Mouse (Mus musculus): ENCODE data around the gene Hsd3b1.
"Not testable (repeated sequence)": the region's sequence is repeated elsewhere in the genome, so short reads cannot be mapped to it uniquely, and the experiment has no call there.

Hsd3b1 gene

GRCm38 (mm10) chr3:98859576-98859975 is at the start of gene Hsd3b1:
Gene Hsd3b1 (minus strand): TSS chr3:98859794.
- in situ Hi-C loops (cut with MboI; ENCODE audit: unreplicated experiment in 2 of 2), result no loop called here

DNA sequence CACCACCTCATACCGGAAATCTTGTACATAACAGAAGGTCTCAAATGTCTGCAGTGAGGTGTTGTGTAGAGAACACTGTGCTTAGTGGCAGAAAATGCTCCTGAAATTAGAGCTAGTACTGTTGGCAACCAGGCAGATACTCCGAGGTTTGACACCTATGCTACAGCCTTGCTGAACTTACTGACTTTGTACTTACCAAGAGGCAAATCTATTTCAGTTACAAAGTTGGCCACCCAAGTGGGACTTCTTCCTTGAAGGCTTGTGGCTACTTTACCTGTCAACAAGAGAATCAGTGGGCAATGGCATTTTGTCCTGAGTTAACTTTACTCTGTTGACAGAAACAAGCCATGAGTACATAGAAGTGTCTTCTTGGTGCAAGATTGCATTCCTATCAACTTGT is 38.0 kb upstream of the Hsd3b1 start:
- in situ Hi-C loops (cut with MboI; ENCODE audit: unreplicated experiment in 2 of 2), result loop anchor here in 1 of 2 experiments (10.0 kb wide), 1 partner anchor 1037 kb away; no protein-coding TSS in a partner anchor

DNA sequence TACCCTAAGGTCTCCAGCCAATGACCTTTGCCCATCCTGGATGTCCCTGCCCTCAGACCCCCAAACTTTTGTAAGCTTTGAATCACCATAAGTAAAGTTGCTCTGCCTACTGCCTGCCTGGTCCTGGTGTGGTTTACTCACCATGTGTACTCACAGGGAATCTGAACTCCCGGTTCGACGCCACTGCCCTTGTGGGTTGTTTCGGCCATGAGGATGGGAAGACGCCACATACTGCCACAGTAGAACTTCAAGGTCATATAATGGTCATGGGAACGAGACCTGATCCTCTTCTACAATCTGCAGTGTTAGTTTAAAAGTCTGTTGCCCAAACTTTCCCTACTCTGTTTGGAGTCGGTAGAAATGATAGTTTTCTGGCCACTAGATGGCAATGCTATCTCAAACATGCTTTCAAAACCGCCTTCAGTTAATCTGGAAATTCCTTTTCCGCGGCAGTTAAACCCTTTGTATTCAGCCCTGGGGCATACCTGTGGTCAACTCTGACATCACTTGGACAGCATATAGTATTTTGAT is 35.5 kb upstream of the Hsd3b1 start:
- in situ Hi-C loops (cut with MboI; ENCODE audit: unreplicated experiment in 2 of 2), result loop anchor here in 1 of 2 experiments (10.0 kb wide), 1 partner anchor 1040 kb away; no protein-coding TSS in a partner anchor

GRCm38 (mm10) chr3:98893057-98893772 is 33.6 kb upstream of the Hsd3b1 start, which contains the start of gene Hao2:
Gene Hao2 (minus strand): TSS chr3:98893239.
- in situ Hi-C loops (cut with MboI; ENCODE audit: unreplicated experiment in 2 of 2), result loop anchor here in 1 of 2 experiments (10.0 kb wide), 1 partner anchor 1042 kb away; no protein-coding TSS in a partner anchor

DNA sequence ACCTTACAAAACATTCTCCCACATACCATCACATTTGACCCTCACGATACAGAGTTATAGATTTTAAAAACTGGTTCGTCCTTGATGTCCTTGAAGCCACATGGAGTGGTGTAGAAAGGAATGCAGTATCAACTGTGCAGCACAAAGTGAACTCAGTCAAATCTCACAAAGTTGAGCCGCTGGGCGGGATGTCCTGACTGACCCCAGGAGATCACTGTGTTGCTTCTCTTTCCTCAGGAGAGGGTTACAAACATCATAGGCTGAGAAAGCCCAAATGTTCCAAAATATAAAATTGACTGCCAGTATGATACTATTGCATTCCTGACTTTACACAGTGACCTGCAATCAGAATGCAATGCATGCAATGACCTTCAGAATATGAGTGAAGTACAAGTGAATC is 30.8 kb upstream of the Hsd3b1 start:
- in situ Hi-C loops (cut with MboI; ENCODE audit: unreplicated experiment in 2 of 2), result loop anchor here in 1 of 2 experiments (10.0 kb wide), 1 partner anchor 1044 kb away; no protein-coding TSS in a partner anchor

- in situ Hi-C loops (cut with MboI; ENCODE audit: unreplicated experiment in 2 of 2), result no loop called here
These were observed 28.6 kb upstream of the Hsd3b1 start for GRCm38 (mm10) chr3:98888206-98888605.

DNA sequence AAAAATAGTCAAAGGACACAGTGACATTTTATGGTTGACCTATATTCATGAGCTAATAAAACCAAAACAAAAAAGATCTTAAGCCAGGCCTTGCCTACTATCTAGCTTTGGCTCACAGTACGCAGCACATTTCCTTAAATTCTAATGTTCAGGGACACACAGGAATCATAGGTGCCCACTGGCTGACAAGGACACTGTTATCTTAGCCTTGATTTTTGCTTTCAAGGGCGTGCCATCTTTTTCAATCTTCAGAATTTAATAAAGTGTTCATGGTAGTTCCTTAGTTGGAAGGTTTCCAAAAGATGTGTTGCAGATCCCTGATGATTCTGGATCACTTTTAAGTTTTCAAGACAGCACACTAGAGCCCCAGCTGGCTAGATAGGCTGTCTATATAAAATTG is 21.2 kb upstream of the Hsd3b1 start:
- in situ Hi-C loops (cut with MboI; ENCODE audit: unreplicated experiment in 2 of 2), result no loop called here

GRCm38 (mm10) chr3:98880216-98880615 is 20.6 kb upstream of the Hsd3b1 start:
- in situ Hi-C loops (cut with MboI; ENCODE audit: unreplicated experiment in 2 of 2), result no loop called here

- in situ Hi-C loops (cut with MboI; ENCODE audit: unreplicated experiment in 2 of 2), result no loop called here
These were observed 8.6 kb upstream of the Hsd3b1 start for GRCm38 (mm10) chr3:98868219-98868618.

- in situ Hi-C loops (cut with MboI; ENCODE audit: unreplicated experiment in 2 of 2), result no loop called here
These were observed 3.2 kb upstream of the Hsd3b1 start for GRCm38 (mm10) chr3:98862800-98863199.

- in situ Hi-C loops (cut with MboI; ENCODE audit: unreplicated experiment in 2 of 2), result no loop called here
These were observed 1.5 kb downstream of the Hsd3b1 start for GRCm38 (mm10) chr3:98858051-98858450.

GRCm38 (mm10) chr3:98856892-98857291 is 2.7 kb downstream of the Hsd3b1 start:
- in situ Hi-C loops (cut with MboI; ENCODE audit: unreplicated experiment in 2 of 2), result no loop called here

DNA sequence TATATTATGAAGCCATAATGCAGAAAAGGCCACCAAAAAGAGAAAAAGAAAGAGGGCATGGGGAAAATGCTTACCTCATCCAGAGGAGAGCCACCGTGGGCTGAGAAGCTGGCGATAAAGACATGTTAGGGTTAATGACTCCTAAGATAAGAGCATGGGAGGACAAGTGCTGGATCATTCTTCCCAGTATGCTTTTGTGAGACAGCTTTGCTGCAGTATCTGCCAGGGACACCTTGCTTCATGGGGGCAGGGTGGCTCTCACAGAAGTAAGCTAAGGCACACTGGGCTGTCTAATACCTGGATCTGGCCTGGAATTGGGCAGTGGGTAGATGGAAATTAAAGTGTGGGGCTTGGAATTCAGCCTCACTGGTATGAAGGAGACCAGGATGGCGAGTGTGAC is 4.4 kb downstream of the Hsd3b1 start:
- in situ Hi-C loops (cut with MboI; ENCODE audit: unreplicated experiment in 2 of 2), result no loop called here

GRCm38 (mm10) chr3:98853685-98854084 is 5.9 kb downstream of the Hsd3b1 start:
- in situ Hi-C loops (cut with MboI; ENCODE audit: unreplicated experiment in 2 of 2), result no loop called here

DNA sequence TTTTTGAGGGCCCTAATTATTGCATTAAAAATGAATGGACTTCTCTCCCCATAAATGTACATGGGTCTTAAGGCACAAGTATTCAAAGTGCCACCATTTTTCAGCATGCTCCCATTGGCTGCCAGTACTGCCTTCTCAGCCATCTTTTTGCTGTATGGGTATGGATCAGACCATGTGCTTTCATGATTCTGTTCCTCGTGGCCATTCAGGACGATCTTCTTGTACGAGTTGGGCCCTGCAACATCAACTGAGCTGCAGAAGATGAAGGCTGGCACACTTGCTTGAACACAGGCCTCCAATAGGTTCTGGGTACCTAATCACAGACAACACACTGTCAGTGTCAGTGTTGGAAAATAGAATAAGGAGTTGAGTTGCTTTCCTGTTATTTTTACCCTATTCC is 6.5 kb downstream of the Hsd3b1 start:
- in situ Hi-C loops (cut with MboI; ENCODE audit: unreplicated experiment in 2 of 2), result no loop called here

GRCm38 (mm10) chr3:98852631-98853030 is 7.0 kb downstream of the Hsd3b1 start:
- in situ Hi-C loops (cut with MboI; ENCODE audit: unreplicated experiment in 2 of 2), result no loop called here

DNA sequence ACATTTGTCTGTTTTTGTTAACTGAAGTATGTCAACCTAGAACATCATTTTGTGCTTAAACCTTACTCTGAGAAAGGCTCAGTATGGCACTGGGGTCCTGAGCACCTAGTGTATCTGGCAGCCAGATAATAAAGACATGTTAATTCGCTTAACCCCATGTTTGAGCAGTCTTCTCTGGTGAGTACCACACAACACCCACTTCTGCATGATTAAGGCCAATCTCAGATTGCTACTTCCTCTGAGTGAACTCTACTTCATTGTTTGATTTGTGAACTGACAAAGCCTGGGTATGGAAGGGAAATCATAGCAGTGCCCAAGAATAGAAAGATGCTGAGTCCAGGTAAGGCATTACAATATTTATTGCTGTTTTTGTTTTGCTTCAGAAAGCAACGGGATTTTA is 7.7 kb downstream of the Hsd3b1 start:
- in situ Hi-C loops (cut with MboI; ENCODE audit: unreplicated experiment in 2 of 2), result no loop called here

GRCm38 (mm10) chr3:98850262-98850661 is 9.3 kb downstream of the Hsd3b1 start:
- in situ Hi-C loops (cut with MboI; ENCODE audit: unreplicated experiment in 2 of 2), result no loop called here

DNA sequence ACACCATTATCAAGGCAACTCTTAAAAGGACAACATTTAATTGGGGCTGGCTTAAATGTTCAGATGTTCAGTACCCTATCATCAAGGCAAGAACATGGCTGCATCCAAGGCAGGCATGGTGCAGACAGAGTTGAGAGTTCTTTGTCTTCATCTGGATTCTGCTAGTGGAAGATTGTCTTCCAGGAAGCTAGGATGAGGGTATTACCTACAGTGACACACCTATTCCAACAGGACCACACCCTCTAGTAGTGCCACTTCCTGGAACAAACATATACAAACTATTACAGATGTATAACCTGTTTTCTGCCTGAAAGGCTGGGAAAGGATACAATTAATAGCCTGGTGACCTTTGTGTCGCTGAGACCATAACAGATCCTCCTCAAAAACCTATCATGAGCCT is 10.7 kb downstream of the Hsd3b1 start:
- in situ Hi-C loops (cut with MboI; ENCODE audit: unreplicated experiment in 2 of 2), result no loop called here

DNA sequence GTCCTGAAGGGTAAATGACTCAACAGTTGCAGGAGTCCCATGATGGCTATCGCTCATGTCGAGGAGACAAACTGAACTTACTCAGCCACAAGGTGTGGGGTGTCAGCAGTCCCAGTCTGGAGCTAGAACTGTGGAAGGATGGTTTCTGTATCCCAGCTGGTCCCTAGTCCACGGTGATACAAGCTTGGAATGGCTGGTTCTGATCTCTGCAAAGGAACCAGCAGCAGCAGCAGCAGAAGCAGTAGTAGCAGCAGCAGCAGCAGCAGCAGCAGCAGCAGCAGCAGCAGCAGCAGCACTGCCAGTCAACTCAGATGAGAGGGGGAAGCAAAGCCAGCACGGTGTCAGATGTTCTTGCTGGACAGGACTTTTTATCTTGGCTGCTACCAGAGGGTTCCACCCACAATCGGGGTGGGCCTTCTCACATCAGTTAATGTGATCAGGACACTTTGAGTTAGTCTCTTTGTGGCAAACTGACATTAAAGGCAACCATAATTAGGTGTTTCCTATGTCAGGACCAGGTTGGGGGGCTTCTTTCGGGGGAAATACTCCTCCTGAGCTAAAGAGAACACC is 45.4 kb downstream of the Hsd3b1 start, which contains the start of gene Hsd3b6:
Gene Hsd3b6 (minus strand): TSS at position 343 of the 570 bp plus-strand sequence.
- in situ Hi-C loops (cut with MboI; ENCODE audit: unreplicated experiment in 2 of 2), result no loop called here

GRCm38 (mm10) chr3:98812653-98813052 is 46.9 kb downstream of the Hsd3b1 start:
- in situ Hi-C loops (cut with MboI; ENCODE audit: unreplicated experiment in 2 of 2), result not testable (repeated sequence)

DNA sequence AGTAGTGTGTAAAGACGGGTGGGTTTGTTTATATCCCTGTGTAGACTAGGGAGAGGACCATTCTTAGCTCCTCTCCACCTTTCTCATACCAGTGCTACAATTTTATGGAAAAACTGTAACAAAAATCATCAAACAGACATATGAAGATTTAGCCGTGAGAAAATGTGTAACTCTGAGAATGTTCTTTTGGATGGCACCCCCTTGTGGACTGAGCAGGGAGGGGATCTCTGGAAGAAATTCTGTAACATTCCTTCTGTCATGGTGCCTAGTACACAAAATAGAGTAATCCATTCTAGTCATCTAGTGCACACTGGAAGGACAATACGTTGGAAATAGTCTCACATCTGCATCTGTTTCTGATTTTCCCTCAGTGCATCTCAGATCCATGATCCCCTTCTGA is 54.6 kb downstream of the Hsd3b1 start:
- in situ Hi-C loops (cut with MboI; ENCODE audit: unreplicated experiment in 2 of 2), result not testable (repeated sequence)

Measured in v-Abl transformed pro-B cells (cell line).